1 mouse cellular context compared by ENCODE assay signal in the genomic region with DNA sequence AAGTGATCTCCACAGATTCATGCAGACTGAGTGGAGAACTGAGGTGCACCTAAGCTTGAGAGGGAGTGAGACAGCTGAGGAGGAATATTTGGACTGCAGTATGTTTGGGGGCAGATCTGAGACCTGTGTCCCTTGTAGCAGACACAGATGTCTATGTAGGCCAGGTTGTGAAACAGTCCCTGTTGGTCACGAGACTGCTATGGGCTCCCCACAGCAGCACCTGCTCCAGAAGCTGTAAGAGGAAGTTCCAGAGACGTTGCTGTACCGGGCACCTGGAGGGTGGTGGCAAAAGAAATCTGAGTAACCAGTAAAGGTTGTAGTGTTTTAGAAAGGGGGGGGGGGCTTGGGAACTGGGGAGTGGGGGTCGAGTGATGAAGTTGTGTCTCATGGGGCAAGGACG.
A peak's percentile ranks its signal among the peaks of the same experiment; 100 is the strongest.
TF ChIP-seq lines count a peak whose summit lies in the region.

No protein-coding gene starts in this region.

TF ChIP-seq in CH12.LX, 34 proteins besides CTCF, POLR2A, EP300 and RAD21 (continued from another document):
- TF ChIP-seq SIN3A (IDR thresholded peaks at IDR 0.05; ENCODE audit: low read length) (no peak; the same call in 1 of the 2 replicates), JUND (conservative IDR thresholded peaks at IDR 0.05; ENCODE audit: low read depth, low read length) (no peak), NELFE (IDR thresholded peaks at IDR 0.05; ENCODE audit: low read depth, low read length) (no peak), E2F4 (IDR thresholded peaks at IDR 0.05; ENCODE audit: insufficient replicate concordance, low read depth, low read length) (no peak), SMC3 (IDR thresholded peaks at IDR 0.05; ENCODE audit: low read depth, low read length) (no peak), IRF4 (IDR thresholded peaks at IDR 0.05; ENCODE audit: low read depth, low read length) (0 out of 2 replicates have a peak, but pooled peaks have one; percentile 39), BHLHE40 (IDR thresholded peaks at IDR 0.05; ENCODE audit: low read depth, low read length) (peak; percentile 98), RCOR1 (conservative IDR thresholded peaks at IDR 0.05; ENCODE audit: low read depth, low read length) (0 out of 2 replicates have a peak, but pooled peaks have one; percentile 58), MAX (IDR thresholded peaks at IDR 0.05; ENCODE audit: low read length) (no peak), CHD2 (IDR thresholded peaks at IDR 0.05; ENCODE audit: low read length) (no peak), MAZ (IDR thresholded peaks at IDR 0.05; ENCODE audit: low read depth, low read length) (no peak), MAFK (IDR thresholded peaks at IDR 0.05; ENCODE audit: insufficient replicate concordance, low read length) (no peak), UBTF (IDR thresholded peaks at IDR 0.05; ENCODE audit: low read depth, low read length) (no peak), ZC3H11A (IDR thresholded peaks at IDR 0.05; ENCODE audit: low read depth, low read length) (no peak), HCFC1 (IDR thresholded peaks at IDR 0.05; ENCODE audit: low read depth, low read length) (no peak), KAT2A (IDR thresholded peaks at IDR 0.05; ENCODE audit: insufficient replicate concordance, low read length) (no peak), PAX5 (IDR thresholded peaks at IDR 0.05; ENCODE audit: low read length) (no peak), MYC (IDR thresholded peaks at IDR 0.05; ENCODE audit: low read depth, low read length) (no peak), ZNF384 (IDR thresholded peaks at IDR 0.05; ENCODE audit: low read depth, low read length) (no peak), POLR2AphosphoS2 (IDR thresholded peaks at IDR 0.05; ENCODE audit: low read depth, low read length) (no peak), TBP (conservative IDR thresholded peaks at IDR 0.05; ENCODE audit: low read depth, low read length) (no peak), MXI1 (IDR thresholded peaks at IDR 0.05; ENCODE audit: low read depth, low read length) (no peak), NRF1 (IDR thresholded peaks at IDR 0.05; ENCODE audit: low read depth, low read length) (no peak), ZKSCAN1 (IDR thresholded peaks at IDR 0.05; ENCODE audit: borderline replicate concordance, low read depth, low read length) (no peak), GABPA (IDR thresholded peaks at IDR 0.05; ENCODE audit: insufficient replicate concordance, low read depth, low read length) (no peak)
